Mouse (Mus musculus): Measurements from ENCODE around the gene Rpl31. TPM values are rescaled to one million over a fixed set of nuclear protein-coding genes. Genes with fewer than 3 reads are reported as not detected.

Rpl31 gene
- polyA plus RNA-seq, 1 experiment from 2014 or later = 438 TPM

DNA sequence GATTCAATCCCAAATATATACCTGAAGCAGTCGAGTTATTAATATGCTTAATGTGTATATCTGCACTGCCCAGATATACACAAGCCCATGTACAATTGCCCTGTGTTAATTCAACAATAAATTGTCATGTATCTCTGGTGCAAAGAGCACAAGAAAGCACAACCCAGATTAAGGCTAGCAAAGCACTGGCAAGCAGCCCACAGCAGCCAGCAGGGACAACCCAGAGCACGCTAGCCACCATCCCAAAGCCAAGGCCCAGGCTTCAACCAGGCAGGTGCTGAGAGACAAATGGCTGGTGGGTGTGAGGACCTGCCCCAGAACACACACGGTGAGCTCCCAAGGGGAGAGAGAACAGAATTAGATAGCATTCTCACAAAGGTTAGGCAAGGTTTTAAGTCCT is 18.8 kb downstream of the Rpl31 start:
- H3K27ac ChIP-seq (ENCODE audit: low read depth, low read length) = no peak overlapping the region
- H3K4me3 ChIP-seq (ENCODE audit: low read depth, low read length) = no peak overlapping the region
- H3K9me3 ChIP-seq (replicated peaks; ENCODE audit: control insufficient read depth, low read length) = no peaks in the 10 kb centered on the region
- H3K27me3 ChIP-seq (ENCODE audit: control insufficient read depth, insufficient read depth, low read length) = 0 out of 2 replicates have a peak, but pooled peaks cover 4% of the 10 kb centered on the region
- no peak overlapping the region for H3K9ac ChIP-seq (ENCODE audit: low read depth, low read length)
- no peaks in the 10 kb centered on the region for H3K4me1 ChIP-seq (ENCODE audit: control insufficient read depth, insufficient read depth, low read length)
- H3K4me2 ChIP-seq = no peak overlapping the region
- ATAC-seq (replicated peaks; ENCODE audit: insufficient number of reproducible peaks, low FRiP score, low TSS enrichment) = no peak
- WGBS (ENCODE audit: insufficient replicate concordance) = 57% methylated on average over 3 of the region's 3 CpGs
- no peaks in the 10 kb centered on the region for H3K36me3 ChIP-seq (ENCODE audit: control insufficient read depth, insufficient read depth, low read length)

DNA sequence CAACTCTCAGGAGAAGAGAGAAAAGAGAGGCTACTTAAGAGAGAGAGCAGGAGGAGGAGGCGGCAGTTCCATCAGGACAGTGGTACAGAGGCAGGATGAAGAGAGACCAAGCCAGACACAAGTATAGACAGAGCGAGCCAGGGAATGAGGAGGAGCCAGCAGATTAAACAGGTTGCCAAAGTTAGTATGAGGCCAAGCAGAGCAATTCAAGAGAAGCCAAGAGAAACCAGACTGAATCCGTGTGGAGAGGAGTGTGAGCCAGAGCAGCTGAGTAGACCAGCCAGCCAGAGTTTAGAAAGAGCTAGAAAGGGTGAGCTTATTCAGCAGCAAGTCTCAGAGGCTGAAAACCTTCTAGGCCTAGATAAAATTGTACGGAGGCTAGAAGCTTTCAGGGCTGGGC is 19.9 kb downstream of the Rpl31 start:
- 0 out of 2 replicates have a peak, but pooled peaks cover 4% of the 10 kb centered on the region for H3K27me3 ChIP-seq (ENCODE audit: control insufficient read depth, insufficient read depth, low read length)
- no peak overlapping the region for H3K9ac ChIP-seq (ENCODE audit: low read depth, low read length)
- H3K4me3 ChIP-seq (ENCODE audit: low read depth, low read length) = no peak overlapping the region
- no peaks in the 10 kb centered on the region for H3K9me3 ChIP-seq (replicated peaks; ENCODE audit: control insufficient read depth, low read length)
- WGBS (ENCODE audit: insufficient replicate concordance) = 69% methylated on average over 4 of the region's 4 CpGs
- H3K27ac ChIP-seq (ENCODE audit: low read depth, low read length) = no peak overlapping the region
- H3K4me1 ChIP-seq (ENCODE audit: control insufficient read depth, insufficient read depth, low read length) = no peaks in the 10 kb centered on the region
- no peaks in the 10 kb centered on the region for H3K36me3 ChIP-seq (ENCODE audit: control insufficient read depth, insufficient read depth, low read length)
- no peak for ATAC-seq (replicated peaks; ENCODE audit: insufficient number of reproducible peaks, low FRiP score, low TSS enrichment)
- no peak overlapping the region for H3K4me2 ChIP-seq

DNA sequence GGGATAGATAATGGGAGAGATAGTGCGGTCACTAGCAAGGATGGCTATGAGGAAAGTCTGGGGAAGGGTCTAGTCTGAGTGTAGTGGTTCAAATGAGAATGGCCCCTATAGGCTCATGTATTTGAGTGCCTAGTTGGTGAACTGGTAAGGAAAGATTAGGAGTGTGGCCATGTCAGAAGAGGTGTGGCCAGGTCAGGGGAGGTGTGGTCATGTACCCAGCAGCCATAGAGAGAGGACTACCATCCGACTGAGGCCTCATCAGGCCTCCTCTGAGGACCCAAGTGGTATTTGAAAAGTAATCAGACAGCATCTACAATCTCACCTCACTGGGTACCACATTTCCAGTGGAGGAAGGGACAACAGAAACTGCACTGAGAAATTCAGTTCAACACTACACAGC is 20.5 kb downstream of the Rpl31 start:
- WGBS (ENCODE audit: insufficient replicate concordance) = 75% methylated on average over 2 of the region's 2 CpGs
- Histone ChIP-seq H3K27ac (ENCODE audit: low read depth, low read length) (no peak overlapping the region), H3K9ac (ENCODE audit: low read depth, low read length) (no peak overlapping the region), H3K27me3 (ENCODE audit: control insufficient read depth, insufficient read depth, low read length) (0 out of 2 replicates have a peak, but pooled peaks cover 4% of the 10 kb centered on the region), H3K4me3 (ENCODE audit: low read depth, low read length) (no peak overlapping the region), H3K4me1 (ENCODE audit: control insufficient read depth, insufficient read depth, low read length) (no peaks in the 10 kb centered on the region), H3K9me3 (replicated peaks; ENCODE audit: control insufficient read depth, low read length) (no peaks in the 10 kb centered on the region), H3K4me2 (no peak overlapping the region), H3K36me3 (ENCODE audit: control insufficient read depth, insufficient read depth, low read length) (peaks cover under 1% of the 10 kb centered on the region; the same call in 1 of the 2 replicates)
- ATAC-seq (replicated peaks; ENCODE audit: insufficient number of reproducible peaks, low FRiP score, low TSS enrichment) = no peak

DNA sequence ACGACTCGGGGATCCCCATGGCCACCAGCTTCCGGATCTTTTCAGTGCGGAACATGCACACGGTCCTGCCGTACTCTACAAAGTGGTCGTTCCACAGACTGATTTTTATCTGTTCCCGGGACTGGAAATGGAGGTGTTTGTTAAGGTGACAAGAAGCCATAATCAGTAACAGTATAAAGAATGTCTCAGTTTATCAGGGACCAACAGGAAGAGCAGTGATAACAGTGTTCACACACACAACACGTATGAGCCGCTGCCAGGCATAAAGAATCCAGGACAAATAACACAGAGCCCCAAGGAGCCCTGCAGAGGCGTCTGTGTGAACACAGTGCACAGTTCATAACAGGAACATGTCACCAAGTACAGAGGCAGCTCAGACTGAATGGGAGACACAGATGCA is 21.7 kb downstream of the Rpl31 start:
- Histone ChIP-seq H3K4me2 (no peak overlapping the region), H3K9me3 (replicated peaks; ENCODE audit: control insufficient read depth, low read length) (no peaks in the 10 kb centered on the region), H3K27me3 (ENCODE audit: control insufficient read depth, insufficient read depth, low read length) (0 out of 2 replicates have a peak, but pooled peaks cover 4% of the 10 kb centered on the region), H3K4me3 (ENCODE audit: low read depth, low read length) (no peak overlapping the region), H3K27ac (ENCODE audit: low read depth, low read length) (no peak overlapping the region), H3K36me3 (ENCODE audit: control insufficient read depth, insufficient read depth, low read length) (peaks cover 2% of the 10 kb centered on the region; the same call in 1 of the 2 replicates), H3K9ac (ENCODE audit: low read depth, low read length) (no peak overlapping the region), H3K4me1 (ENCODE audit: control insufficient read depth, insufficient read depth, low read length) (no peaks in the 10 kb centered on the region)
- no peak for ATAC-seq (replicated peaks; ENCODE audit: insufficient number of reproducible peaks, low FRiP score, low TSS enrichment)
- WGBS (ENCODE audit: insufficient replicate concordance) = 66% methylated on average over 11 of the region's 11 CpGs

DNA sequence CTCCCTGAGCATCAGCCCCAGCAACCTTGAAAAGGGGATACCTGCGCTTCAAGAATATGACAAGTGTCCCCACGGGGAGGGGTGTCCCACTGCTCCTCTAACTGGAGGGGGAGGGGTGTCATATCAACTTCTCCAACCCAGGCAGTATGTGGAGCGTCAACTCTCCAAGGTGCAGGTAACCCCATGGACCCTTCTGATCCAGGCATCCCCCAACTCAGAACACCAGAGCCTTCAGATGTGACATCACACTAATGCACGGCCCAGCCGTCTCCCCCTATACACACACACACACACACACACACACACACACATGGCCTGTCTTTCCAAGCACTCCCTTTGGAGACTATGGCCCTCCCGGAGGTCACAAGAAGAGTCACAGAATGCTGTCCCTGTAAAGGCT is 24.0 kb downstream of the Rpl31 start:
- no peaks in the 10 kb centered on the region for H3K4me1 ChIP-seq (ENCODE audit: control insufficient read depth, insufficient read depth, low read length)
- no peaks in the 10 kb centered on the region for H3K9me3 ChIP-seq (replicated peaks; ENCODE audit: control insufficient read depth, low read length)
- H3K36me3 ChIP-seq (ENCODE audit: control insufficient read depth, insufficient read depth, low read length) = peaks cover 2% of the 10 kb centered on the region; the same call in 1 of the 2 replicates
- ATAC-seq (replicated peaks; ENCODE audit: insufficient number of reproducible peaks, low FRiP score, low TSS enrichment) = no peak
- 0 out of 2 replicates have a peak, but pooled peaks cover 4% of the 10 kb centered on the region for H3K27me3 ChIP-seq (ENCODE audit: control insufficient read depth, insufficient read depth, low read length)
- WGBS (ENCODE audit: insufficient replicate concordance) = 89% methylated on average over 6 of the region's 6 CpGs
- no peak overlapping the region for H3K9ac ChIP-seq (ENCODE audit: low read depth, low read length)
- no peak overlapping the region for H3K27ac ChIP-seq (ENCODE audit: low read depth, low read length)
- no peak overlapping the region for H3K4me3 ChIP-seq (ENCODE audit: low read depth, low read length)
- no peak overlapping the region for H3K4me2 ChIP-seq

DNA sequence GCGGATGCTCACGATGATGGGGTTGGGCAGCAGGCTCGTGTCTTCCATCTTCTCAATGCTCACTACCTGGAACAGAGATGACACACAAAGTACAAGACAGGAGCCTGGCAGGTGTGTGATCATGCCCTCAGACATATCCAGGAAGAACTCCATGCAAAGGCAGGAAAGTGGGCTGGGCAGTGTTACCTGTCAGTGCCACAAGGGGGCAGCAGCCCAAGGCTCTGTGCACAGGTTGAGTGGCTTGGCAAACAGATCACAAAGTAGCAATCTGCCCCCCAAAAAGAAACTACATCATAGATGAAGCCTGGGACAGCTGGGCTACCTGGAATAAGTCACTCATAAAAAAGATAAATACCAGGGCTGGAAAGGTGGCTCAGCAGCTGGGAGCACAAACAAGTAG is 24.5 kb downstream of the Rpl31 start:
- Histone ChIP-seq H3K9ac (ENCODE audit: low read depth, low read length) (no peak overlapping the region), H3K36me3 (ENCODE audit: control insufficient read depth, insufficient read depth, low read length) (peaks cover 2% of the 10 kb centered on the region; the same call in 1 of the 2 replicates), H3K27ac (ENCODE audit: low read depth, low read length) (no peak overlapping the region), H3K9me3 (replicated peaks; ENCODE audit: control insufficient read depth, low read length) (peaks cover under 1% of the 10 kb centered on the region; the same call in 1 of the 2 replicates), H3K27me3 (ENCODE audit: control insufficient read depth, insufficient read depth, low read length) (0 out of 2 replicates have a peak, but pooled peaks cover 4% of the 10 kb centered on the region), H3K4me3 (ENCODE audit: low read depth, low read length) (no peak overlapping the region), H3K4me1 (ENCODE audit: control insufficient read depth, insufficient read depth, low read length) (no peaks in the 10 kb centered on the region), H3K4me2 (no peak overlapping the region)
- 58% methylated on average over 3 of the region's 3 CpGs for WGBS (ENCODE audit: insufficient replicate concordance)
- no peak for ATAC-seq (replicated peaks; ENCODE audit: insufficient number of reproducible peaks, low FRiP score, low TSS enrichment)

DNA sequence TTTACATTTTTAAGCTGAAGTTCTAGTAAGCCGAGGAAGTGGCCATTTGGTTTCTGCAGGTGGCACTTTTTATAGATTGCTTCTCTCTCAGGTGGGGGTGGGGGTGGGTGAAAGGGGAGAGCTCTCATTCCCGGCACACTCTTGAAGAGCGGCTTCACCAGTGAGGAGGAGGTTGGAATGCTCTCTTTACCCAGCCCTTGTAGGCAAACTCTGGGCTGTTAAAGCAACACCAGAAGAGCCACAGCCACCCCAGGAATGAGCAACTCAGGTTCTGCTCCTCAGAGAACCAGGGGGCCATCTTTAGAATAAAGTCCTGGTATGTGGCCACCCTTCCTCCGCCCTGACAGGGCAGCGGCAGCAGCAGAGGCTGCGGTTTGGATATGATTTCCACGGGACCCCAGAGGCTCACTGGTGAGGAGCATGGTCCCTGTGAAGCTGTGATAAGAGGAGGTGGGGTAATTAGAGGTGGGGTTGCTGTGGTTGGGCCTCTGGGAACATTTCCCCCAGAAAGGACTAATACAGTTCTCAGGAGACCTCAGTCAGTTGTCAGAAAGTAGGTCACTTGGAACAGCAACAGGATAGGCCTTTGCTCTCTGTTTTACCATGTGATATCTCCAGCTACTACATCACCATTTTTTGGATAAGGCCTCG is 25.7 kb downstream of the Rpl31 start:
- H3K27ac ChIP-seq (ENCODE audit: low read depth, low read length) = no peak overlapping the region
- WGBS (ENCODE audit: insufficient replicate concordance) = 71% methylated on average over 8 of the region's 8 CpGs
- no peak for ATAC-seq (replicated peaks; ENCODE audit: insufficient number of reproducible peaks, low FRiP score, low TSS enrichment)

DNA sequence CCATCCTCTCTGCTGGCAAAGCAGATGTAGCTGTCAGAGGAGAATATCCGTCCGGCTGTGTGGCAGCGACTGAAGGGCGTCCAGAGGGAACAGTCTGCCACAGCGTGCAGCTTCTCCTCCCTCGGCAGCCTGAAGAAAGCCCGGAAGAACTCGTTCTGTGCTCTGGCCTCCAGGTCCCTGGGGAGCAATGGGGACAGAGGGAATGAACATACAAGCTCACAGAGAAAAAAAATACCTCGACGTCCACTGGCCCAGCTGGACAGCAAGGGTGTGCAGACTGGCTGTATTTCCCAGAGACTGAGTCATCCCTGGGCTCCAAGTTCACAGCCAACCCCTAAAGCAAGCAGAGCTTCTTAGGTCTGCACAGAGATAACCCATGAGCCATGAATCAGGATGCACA is 26.5 kb downstream of the Rpl31 start:
- no peak for ATAC-seq (replicated peaks; ENCODE audit: insufficient number of reproducible peaks, low FRiP score, low TSS enrichment)
- H3K27me3 ChIP-seq (ENCODE audit: control insufficient read depth, insufficient read depth, low read length) = 0 out of 2 replicates have a peak, but pooled peaks cover 4% of the 10 kb centered on the region
- H3K27ac ChIP-seq (ENCODE audit: low read depth, low read length) = no peak overlapping the region; the same call in 1 of the 2 replicates
- H3K9me3 ChIP-seq (replicated peaks; ENCODE audit: control insufficient read depth, low read length) = peaks cover 3% of the 10 kb centered on the region; the same call in 1 of the 2 replicates
- H3K36me3 ChIP-seq (ENCODE audit: control insufficient read depth, insufficient read depth, low read length) = peaks cover 2% of the 10 kb centered on the region; the same call in 1 of the 2 replicates
- H3K4me3 ChIP-seq (ENCODE audit: low read depth, low read length) = no peak overlapping the region
- H3K4me2 ChIP-seq = no peak overlapping the region
- 68% methylated on average over 10 of the region's 10 CpGs for WGBS (ENCODE audit: insufficient replicate concordance)
- no peaks in the 10 kb centered on the region for H3K4me1 ChIP-seq (ENCODE audit: control insufficient read depth, insufficient read depth, low read length)
- H3K9ac ChIP-seq (ENCODE audit: low read depth, low read length) = no peak overlapping the region

More for the DNA sequence above, 25.7 kb downstream of the Rpl31 start:
- Histone ChIP-seq H3K4me1 (ENCODE audit: control insufficient read depth, insufficient read depth, low read length) (no peaks in the 10 kb centered on the region), H3K27me3 (ENCODE audit: control insufficient read depth, insufficient read depth, low read length) (0 out of 2 replicates have a peak, but pooled peaks cover 4% of the 10 kb centered on the region), H3K36me3 (ENCODE audit: control insufficient read depth, insufficient read depth, low read length) (peaks cover 2% of the 10 kb centered on the region; the same call in 1 of the 2 replicates), H3K9me3 (replicated peaks; ENCODE audit: control insufficient read depth, low read length) (peaks cover 3% of the 10 kb centered on the region; the same call in 1 of the 2 replicates), H3K9ac (ENCODE audit: low read depth, low read length) (no peak overlapping the region), H3K4me3 (ENCODE audit: low read depth, low read length) (no peak overlapping the region), H3K4me2 (no peak overlapping the region)

Measured in heart, embryonic 11.5 days (tissue).